Mouse (Mus musculus) frontal cortex, postnatal 36 days (tissue): ENCODE measurements around the gene Fam193a.

Source experiments
- DNase-seq, 2 experiments: peaks; one replicate each; pipeline ENCODE4 v3.0.0; 2022; ENCODE audit warnings: low spot score in 2 of 2

The Fam193a gene

GRCm38 (mm10) chr5:34520458-34521209, 150.9 kb downstream of the Fam193a start:
- DNase-seq = no peak

- no peak for DNase-seq
Observed at GRCm38 (mm10) chr5:34521337-34521736, 151.6 kb downstream of the Fam193a start.

- no peak for DNase-seq
Observed at GRCm38 (mm10) chr5:34523958-34524485, 154.3 kb downstream of the Fam193a start.

GRCm38 (mm10) chr5:34524511-34524910, 154.8 kb downstream of the Fam193a start:
- DNase-seq = no peak

GRCm38 (mm10) chr5:34525663-34526476, 156.1 kb downstream of the Fam193a start, which contains the start of gene Sh3bp2:
Sh3bp2 (plus strand) TSS chr5:34525838.
- peak; percentile 73 to 80 for DNase-seq

- no peak for DNase-seq
Observed at GRCm38 (mm10) chr5:34526477-34526775, 156.7 kb downstream of the Fam193a start.

- DNase-seq = no peak
Observed at GRCm38 (mm10) chr5:34527352-34527751, 157.6 kb downstream of the Fam193a start.

- no peak for DNase-seq
Observed at GRCm38 (mm10) chr5:34528724-34529123, 159.0 kb downstream of the Fam193a start.

- no peak for DNase-seq
Observed at GRCm38 (mm10) chr5:34530116-34530515, 160.4 kb downstream of the Fam193a start.

GRCm38 (mm10) chr5:34530687-34531086, 161.0 kb downstream of the Fam193a start:
- DNase-seq = no peak

- no peak for DNase-seq
Observed at GRCm38 (mm10) chr5:34533066-34533465, 163.3 kb downstream of the Fam193a start.

GRCm38 (mm10) chr5:34533820-34534219, 164.1 kb downstream of the Fam193a start:
- peak in 1 of 2 experiments; percentile 23 for DNase-seq

- no peak for DNase-seq
Observed at GRCm38 (mm10) chr5:34534776-34535581, 165.2 kb downstream of the Fam193a start.

GRCm38 (mm10) chr5:34535831-34536230, 166.1 kb downstream of the Fam193a start:
- DNase-seq = no peak
